Comparison of ENCODE assay signal across 8 mouse cellular contexts in the genomic region with DNA sequence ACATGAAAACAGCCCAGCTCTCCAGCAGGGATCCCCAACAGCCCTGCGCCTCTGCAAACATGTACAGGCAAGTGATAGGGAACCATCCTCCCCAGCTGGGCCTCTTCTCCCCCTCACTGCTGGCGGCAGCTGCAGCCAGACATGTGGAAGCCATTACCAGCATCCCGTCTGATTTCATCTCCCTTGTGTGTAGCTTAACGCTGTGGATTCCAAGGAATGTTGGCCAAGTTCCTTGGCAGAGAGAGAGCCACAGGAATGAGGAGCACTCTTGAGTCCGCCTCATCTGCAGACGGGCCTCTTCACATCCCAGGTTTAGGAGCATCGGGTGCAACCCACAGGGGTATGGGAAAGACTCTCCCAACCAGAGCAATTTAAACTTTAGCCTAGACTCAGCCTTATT.
DNase-seq lines count a peak whose midpoint lies in the region; ATAC-seq lines count a peak whose summit lies in the region.

No protein-coding gene starts in this region.

- no peak overlapping the region for H3K4me3 ChIP-seq in embryonic facial prominence, embryonic 12.5 days
- H3K4me3 ChIP-seq in heart, embryonic 10.5 days = no peak overlapping the region
- no peak overlapping the region for H3K4me3 ChIP-seq in kidney, embryonic 15.5 days (replicated peaks)

- ATAC-seq in embryonic facial prominence, embryonic 12.5 days (ENCODE audit: insufficient number of reproducible peaks, insufficient read depth, low FRiP score, low TSS enrichment) = peak; percentile 79
- peak; percentile 40; the same call in 1 of the 2 replicates for ATAC-seq in kidney, embryonic 15.5 days (replicated peaks; ENCODE audit: low FRiP score)
- no peak for ATAC-seq in granulocyte monocyte progenitor cell, adult 5-6 weeks (replicated peaks; ENCODE audit: poor library complexity, severe bottlenecking)

- H3K27ac ChIP-seq in embryonic facial prominence, embryonic 12.5 days = peak overlapping the region; percentile 97
- peak overlapping the region; percentile 75; the same call in 1 of the 2 replicates for H3K27ac ChIP-seq in heart, embryonic 10.5 days
- peak overlapping the region; percentile 84 for H3K27ac ChIP-seq in kidney, embryonic 15.5 days

- 11% methylated on average over 7 of the region's 7 CpGs for WGBS in embryonic facial prominence, embryonic 12.5 days
- WGBS in heart, embryonic 10.5 days = 37% methylated on average over 7 of the region's 7 CpGs
- WGBS in kidney, embryonic 15.5 days = 44% methylated on average over 7 of the region's 7 CpGs

- peak; percentile 31 for DNase-seq in frontal cortex, postnatal 10 days (ENCODE audit: low spot score in 2 of 2)
- no peak for DNase-seq in frontal cortex, postnatal 14 days (ENCODE audit: low spot score in 2 of 2)
- DNase-seq in heart, embryonic 10.5 days (ENCODE audit: low spot score) = peak; percentile 80
- DNase-seq in lung, postnatal 25 days (ENCODE audit: low spot score) = peak; percentile 74
- no peak for DNase-seq in cerebellum, adult 9-10 months

- 0 out of 2 replicates have a peak overlapping the region, but pooled peaks have one; percentile 12 for H3K9ac ChIP-seq in embryonic facial prominence, embryonic 12.5 days
- no peak overlapping the region for H3K9ac ChIP-seq in kidney, embryonic 15.5 days

- H3K4me2 ChIP-seq in embryonic facial prominence, embryonic 12.5 days (replicated peaks) = peak overlapping the region; percentile 21
- no peak overlapping the region for H3K4me2 ChIP-seq in kidney, embryonic 15.5 days

- H3K36me3 ChIP-seq in embryonic facial prominence, embryonic 12.5 days = no peaks in the 10 kb centered on the region
- no peaks in the 10 kb centered on the region for H3K36me3 ChIP-seq in heart, embryonic 10.5 days
- H3K36me3 ChIP-seq in kidney, embryonic 15.5 days = no peaks in the 10 kb centered on the region

- H3K27me3 ChIP-seq in embryonic facial prominence, embryonic 12.5 days = no peaks in the 10 kb centered on the region
- peaks cover 8% of the 10 kb centered on the region; the same call in 1 of the 2 replicates for H3K27me3 ChIP-seq in heart, embryonic 10.5 days (ENCODE audit: insufficient read depth, poor library complexity, severe bottlenecking)
- peaks cover 71% of the 10 kb centered on the region for H3K27me3 ChIP-seq in kidney, embryonic 15.5 days

- H3K4me1 ChIP-seq in embryonic facial prominence, embryonic 12.5 days = peaks cover 72% of the 10 kb centered on the region
- H3K4me1 ChIP-seq in heart, embryonic 10.5 days = peaks cover 48% of the 10 kb centered on the region
- H3K4me1 ChIP-seq in kidney, embryonic 15.5 days = peaks cover 40% of the 10 kb centered on the region

- H3K9me3 ChIP-seq in embryonic facial prominence, embryonic 12.5 days = no peaks in the 10 kb centered on the region
- H3K9me3 ChIP-seq in heart, embryonic 10.5 days = no peaks in the 10 kb centered on the region
- no peaks in the 10 kb centered on the region for H3K9me3 ChIP-seq in kidney, embryonic 15.5 days (replicated peaks)

Comparison
In these comparisons a context has a peak if more than half of its experiments do, and no peak if none do; other contexts are left out.
1. DNase-seq: peak in frontal cortex, postnatal 10 days (2 of 2), heart, embryonic 10.5 days (single experiment) and lung, postnatal 25 days (single experiment); none in frontal cortex, postnatal 14 days (0 of 2) and cerebellum, adult 9-10 months (single experiment).
2. Peak in every context shown above with its lines, with median percentiles within 50 percentile points of each other: H3K27ac ChIP-seq.